Mouse (Mus musculus): Measurements from ENCODE around the gene Nxph4.
A peak's percentile ranks its signal among the peaks of the same experiment; 100 is the strongest.

Nxph4 gene

GRCm38 (mm10) chr10:127542720-127543119 is 8.4 kb upstream of the Nxph4 start:
- DNase-seq (ENCODE audit: low spot score) = no peak

- no peak for DNase-seq (ENCODE audit: low spot score)
Observed at GRCm38 (mm10) chr10:127542084-127542483, 7.7 kb upstream of the Nxph4 start.

DNA sequence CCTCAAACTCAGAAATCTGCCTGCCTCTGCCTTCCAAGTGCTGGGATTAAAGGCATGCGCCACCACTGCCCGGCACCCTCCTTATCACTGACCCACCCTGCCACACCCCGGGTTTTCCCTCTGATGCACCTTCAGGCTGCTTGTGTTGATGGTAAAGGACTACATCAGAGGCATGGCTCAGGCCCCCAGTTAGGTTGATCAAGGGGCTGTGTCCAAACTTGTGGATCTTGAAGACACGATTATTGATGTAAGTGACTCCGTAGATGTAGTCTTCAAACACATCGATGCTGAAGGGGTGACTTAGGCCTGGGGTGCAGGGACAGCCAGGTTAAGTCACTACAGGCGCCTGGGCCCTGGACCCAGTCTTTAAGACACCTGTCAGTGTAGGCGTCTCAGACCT is 7.2 kb upstream of the Nxph4 start:
- DNase-seq (ENCODE audit: low spot score) = no peak

DNA sequence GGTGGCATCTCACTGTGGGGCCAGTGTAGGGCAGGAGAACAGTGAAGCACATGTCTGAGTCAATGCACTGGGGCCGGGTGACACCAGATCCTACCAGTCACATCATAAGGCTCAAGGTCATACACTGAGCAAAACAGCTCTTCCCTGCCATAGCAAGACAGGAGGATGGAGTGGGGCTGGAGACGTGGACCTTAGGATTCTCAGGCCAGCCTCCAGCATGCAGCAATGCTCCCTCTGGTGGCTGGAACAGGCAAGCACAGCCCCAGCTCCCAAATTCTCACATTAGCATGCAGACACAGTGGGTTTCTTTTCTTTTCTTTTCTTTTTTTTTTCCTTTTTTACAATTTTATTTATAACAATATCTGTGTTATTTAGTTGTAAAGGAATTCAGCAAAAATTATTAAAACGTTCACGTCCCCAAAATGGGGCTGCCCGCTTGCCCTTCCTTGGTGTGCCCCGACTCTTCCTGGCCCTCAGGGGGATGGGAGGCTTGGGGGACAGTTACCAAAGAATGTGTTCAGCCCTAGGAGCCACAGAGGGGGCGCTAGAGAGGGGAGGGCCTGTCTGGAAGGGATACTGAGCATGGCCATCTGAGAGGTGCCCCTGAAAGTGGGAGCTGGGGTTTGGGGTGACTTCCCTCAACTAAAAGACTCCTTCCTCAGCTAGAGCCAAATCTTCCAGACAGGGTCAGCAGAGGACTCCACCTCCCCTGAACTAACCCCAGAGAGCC is 3.7 kb upstream of the Nxph4 start:
- DNase-seq (ENCODE audit: low spot score) = peak; percentile 78

DNA sequence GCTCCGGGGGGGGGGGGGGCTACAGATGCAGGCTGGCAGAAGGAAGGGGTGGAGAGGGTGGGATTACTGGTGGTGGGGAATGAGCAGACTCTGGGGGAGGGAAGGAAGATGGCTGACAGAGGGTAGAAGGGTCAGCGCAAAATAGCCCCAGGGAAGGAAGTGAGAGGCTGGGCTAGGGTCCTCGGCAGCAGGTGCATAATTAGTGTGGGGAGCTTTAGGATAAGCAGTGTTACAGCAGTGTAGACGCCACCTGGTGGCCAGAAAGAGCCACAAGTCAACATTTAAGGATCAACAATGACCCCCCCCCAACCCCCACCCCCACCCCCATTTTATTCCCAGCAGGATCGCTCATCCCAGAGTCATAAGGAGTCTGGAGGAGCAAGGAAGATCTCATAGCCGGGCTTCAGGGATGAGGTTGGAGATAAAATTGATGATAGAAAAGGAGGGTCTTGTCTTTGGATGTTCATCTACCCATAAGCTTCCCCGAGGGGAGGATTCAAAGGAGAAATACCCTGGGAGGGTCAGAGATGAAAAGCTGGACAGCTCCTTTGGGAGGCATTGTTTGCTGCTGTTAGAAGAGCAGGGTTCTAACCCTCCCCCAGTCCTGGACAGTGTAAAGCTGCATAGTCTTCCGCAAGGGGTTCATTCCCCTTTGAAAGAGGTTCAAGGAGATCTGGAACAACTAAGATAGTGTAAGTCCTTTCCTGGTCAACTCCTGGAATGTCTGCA is 2.4 kb upstream of the Nxph4 start:
- peak; percentile 52 for DNase-seq (ENCODE audit: low spot score)

- DNase-seq (ENCODE audit: low spot score) = no peak
Observed at GRCm38 (mm10) chr10:127534929-127535384, 598 bp upstream of the Nxph4 start.

- DNase-seq (ENCODE audit: low spot score) = no peak
Observed at GRCm38 (mm10) chr10:127531548-127531947, 2.8 kb downstream of the Nxph4 start.

- DNase-seq (ENCODE audit: low spot score) = no peak
Observed at GRCm38 (mm10) chr10:127530945-127531344, 3.4 kb downstream of the Nxph4 start.

DNA sequence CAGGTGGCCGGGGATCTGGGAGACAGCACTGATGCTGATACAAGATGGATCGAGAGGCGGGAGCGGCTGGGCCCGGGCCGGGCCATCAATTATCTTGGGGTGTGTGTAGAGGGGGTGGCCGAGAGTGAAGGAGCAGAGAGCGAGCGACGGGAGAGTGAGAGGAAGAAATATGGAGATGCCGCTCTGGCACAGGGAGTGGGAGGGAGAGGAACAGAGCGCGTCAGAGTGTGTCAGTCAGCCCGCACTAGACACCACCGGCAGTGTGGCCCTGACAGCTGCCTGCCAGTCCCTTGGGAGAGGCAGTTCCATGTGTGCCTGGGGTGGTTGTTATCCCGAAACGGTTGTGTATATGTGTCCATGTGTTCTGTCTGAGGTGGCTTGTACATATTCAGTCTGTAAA is 6.9 kb downstream of the Nxph4 start:
- DNase-seq (ENCODE audit: low spot score) = no peak

DNA sequence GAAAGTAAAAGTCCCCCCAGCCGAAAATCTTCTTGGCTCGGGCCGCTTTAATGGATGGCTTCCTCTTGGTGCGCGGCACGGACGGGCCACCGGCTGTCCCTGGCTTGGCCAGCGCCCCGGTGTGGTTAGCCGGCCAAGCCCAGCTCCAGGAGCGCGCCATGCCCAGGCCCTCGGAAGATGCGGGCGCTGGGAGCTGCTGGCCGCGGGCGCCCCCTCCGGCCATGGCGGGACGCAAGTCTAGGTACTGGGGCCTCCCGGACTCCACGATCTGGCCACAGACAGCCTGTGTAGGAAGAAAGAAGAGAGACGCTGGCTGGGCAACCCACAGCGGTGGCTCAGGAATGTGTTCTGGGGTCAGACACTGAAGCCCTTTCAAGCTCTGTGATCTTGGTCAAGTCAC is 7.7 kb downstream of the Nxph4 start:
- DNase-seq (ENCODE audit: low spot score) = no peak

DNA sequence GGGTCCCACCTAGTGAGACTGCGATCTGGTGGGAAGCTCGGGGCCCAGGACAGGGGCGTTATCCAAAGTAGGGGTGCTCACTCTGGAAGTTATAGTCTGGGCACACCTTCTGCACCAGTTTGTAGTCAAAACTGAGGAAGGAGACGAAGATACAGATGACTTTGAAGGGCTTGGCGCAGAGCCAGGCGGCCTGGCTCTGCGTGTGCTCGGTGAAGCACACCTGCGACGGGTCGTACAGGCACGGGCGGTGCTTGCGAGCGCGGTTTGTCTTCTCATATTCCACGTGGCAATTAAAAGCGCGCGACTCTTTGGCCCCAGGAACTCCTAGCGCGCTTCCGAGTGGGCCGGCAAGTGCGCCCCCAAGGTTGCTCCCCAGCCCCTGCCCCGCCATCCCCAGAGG is 8.3 kb downstream of the Nxph4 start:
- no peak for DNase-seq (ENCODE audit: low spot score)

DNA sequence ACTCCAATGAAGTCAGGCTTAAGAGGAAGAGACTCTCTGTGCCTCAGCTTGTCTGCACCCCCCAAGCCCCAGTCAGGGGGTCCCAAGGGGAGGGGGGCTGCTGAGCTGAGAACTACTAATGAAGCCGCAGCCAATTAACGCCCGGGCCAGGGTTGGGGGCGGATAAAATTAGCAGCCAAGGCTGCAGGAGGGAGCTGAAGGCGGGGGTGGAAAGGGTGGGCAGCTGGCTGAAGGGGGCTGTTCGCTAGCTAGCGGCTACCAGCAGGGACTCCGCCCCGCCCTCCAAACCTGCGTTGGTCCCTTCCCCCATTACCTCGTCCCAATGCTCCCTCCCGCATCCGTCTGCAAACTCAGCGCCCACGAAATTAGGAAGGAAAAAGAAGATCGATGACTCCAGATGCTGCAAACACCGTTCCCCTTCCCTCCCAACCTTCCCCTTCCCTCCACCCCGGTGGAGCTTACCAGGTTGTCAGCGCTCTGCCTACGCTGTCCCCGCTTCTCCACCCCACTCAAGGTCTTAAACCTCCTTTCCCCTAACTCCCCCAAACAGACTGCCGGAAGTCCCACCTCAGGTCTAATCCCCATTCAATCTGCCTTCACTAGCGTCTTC is 9.6 kb downstream of the Nxph4 start:
- no peak for DNase-seq (ENCODE audit: low spot score)

- DNase-seq (ENCODE audit: low spot score) = peak; percentile 93
Observed at GRCm38 (mm10) chr10:127522088-127522581, 12.2 kb downstream of the Nxph4 start, which contains the start of gene Shmt2. TSS of gene Shmt2 (minus strand) at chr10:127522444.

DNA sequence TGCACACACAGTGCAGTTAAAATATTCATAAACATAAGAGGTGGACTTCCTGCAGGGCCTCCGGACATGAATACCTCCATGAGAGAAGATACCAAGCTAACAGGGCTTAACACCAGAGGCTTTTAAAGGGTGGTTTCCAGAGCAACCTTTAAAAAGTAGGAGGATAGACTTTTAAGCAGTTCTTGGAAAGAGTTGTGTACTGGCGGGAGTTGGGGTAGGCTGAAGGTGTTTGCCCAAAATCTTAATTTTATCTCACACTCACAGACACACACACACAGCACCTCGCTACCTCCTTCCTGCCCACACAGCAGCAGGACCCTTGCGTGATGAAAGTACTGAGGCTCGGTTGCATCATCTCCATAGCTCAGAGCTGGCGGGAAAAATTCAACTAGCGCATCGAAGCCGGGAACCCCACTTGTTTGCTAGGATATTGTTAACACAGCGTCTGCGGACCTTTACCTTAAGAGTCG is 12.7 kb downstream of the Nxph4 start:
- DNase-seq (ENCODE audit: low spot score) = peak; percentile 55

DNA sequence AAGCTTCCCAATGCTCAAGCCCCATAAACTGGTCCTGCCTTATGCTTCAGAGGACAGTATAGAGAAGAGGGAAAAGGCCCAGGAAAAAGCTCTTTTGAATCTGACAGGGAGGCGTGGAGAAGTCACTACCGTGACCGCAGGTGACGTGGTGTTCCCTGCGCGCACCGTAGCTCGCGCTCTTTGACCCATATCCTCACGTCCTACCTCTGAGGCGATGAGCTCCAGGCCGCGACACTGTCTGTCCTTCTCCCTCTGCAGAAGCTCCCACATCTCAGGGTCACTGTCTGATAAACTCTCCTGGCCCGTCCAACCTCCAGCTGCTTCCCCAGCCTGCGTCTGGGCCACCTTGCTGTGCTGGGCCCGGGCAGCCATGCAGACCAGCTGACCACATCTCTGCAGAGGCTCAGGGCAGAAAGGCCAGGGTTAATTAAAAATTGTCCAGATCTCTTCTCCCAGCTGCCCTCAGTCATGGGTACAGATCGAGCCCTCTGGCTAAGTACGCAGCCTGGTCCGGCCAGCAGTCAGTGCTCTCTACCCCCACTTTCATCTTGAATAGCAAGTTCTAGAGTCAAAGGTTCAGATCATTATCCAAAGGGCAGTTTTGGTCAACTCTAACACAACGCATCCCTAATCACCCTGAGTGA is 13.5 kb downstream of the Nxph4 start:
- DNase-seq (ENCODE audit: low spot score) = no peak

DNA sequence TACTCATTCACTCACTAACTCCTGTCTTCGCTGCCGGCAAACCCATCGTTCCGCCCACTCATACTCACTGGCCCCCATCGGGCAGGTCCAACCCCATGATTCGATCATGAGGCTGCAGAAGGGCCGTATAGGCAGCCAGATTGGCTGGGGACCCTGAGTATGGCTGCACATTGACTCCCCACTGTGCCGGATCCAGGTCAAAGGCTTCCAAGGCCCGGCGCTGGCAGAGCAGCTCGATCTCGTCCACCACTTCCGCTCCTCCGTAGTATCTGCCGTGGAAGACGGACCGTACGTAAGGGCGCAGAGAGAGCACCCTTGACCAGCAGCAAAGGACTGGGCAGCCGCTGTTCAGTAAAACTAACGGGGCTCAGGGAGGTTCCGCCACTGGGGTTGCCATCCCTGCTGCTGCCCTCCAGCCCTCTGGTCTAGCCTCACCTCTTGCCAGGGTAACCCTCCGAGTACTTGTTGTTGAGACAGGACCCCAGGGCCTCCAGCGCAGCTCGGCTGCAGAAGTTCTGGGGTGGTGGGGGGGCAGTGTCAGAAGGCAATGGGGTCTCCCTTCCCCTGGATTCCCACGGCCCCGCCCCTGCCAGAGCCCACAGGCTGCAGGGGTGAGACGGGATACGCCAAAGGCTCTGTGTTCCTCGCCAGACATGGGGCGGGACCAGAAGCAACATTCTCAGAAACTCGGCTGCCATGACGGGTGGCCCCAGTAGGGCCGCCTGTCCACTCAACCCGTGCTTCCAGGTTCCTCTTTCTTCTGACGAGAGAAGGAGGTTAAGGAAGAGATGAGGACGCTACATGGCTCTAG is 14.3 kb downstream of the Nxph4 start:
- no peak for DNase-seq (ENCODE audit: low spot score)

DNA sequence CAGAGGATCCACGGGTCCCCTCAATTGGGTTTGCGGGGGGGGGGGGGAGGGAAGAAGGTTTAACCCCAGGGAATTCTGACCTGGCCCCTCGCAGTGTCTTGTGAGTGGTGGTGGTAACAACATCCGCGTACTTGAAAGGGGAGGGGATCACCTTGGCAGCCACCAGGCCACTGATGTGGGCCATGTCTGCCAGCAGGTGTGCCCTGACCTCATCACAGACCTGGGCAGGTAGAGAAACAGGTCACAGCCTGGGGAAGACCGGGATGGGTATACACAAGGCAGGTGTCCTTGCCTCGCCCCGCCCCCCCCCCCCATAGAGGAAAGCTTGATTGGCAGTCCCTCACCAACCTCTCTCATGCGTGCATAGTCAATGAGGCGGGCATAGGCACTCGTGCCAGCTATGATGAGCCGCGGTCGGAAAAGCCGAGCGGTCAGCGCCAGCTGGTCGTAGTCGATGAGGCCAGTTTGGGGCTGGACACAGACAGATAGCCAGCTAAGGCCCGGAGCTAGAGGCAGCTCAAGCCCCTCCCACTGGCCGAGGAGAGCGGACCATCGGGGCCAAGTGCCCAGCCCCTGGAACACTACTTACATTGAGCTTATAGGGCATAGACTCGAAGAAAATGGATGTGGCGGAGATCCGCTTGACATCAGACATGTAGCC is 15.2 kb downstream of the Nxph4 start:
- no peak for DNase-seq (ENCODE audit: low spot score)

- no peak for DNase-seq (ENCODE audit: low spot score)
Observed at GRCm38 (mm10) chr10:127517941-127518340, 16.4 kb downstream of the Nxph4 start.

GRCm38 (mm10) chr10:127516576-127517260 is 17.6 kb downstream of the Nxph4 start:
- DNase-seq (ENCODE audit: low spot score) = peak; percentile 75

DNA sequence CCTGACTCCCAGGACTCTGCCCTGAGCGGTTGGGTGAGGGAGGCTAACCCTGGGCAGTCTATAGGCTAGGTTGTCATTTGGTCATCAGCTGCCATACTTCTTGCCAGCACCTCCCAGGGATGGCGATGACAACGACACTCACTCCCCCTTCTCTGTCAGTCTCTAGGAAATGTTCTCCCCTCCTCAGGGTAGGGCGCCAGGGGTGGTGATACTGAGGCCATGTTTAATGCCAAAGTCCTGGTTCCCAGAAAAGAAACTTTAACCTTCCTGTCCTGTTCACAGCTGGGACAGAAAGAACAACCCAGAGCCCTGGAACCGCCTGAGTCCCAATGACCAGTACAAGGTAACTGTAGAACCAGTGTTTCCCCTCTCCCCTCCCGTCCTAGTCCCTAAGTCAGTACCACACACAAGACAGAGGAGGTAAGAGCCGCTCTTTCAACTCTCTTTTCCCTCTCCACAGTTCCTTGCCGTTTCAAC is 18.3 kb downstream of the Nxph4 start:
- no peak for DNase-seq (ENCODE audit: low spot score)
